Mouse (Mus musculus) adrenal gland, adult 8-10 months (tissue): ENCODE measurements at regions not wholly inside any gene's neighbourhood (a gene's known extent, or its start where the extent isn't known, plus 50 kb on each side); places are given as distances from the start of the nearest gene placed in this dataset.

Experiments used
- DNase-seq: peaks from one replicate; pipeline ENCODE4 v3.0.0; 2022

DNA sequence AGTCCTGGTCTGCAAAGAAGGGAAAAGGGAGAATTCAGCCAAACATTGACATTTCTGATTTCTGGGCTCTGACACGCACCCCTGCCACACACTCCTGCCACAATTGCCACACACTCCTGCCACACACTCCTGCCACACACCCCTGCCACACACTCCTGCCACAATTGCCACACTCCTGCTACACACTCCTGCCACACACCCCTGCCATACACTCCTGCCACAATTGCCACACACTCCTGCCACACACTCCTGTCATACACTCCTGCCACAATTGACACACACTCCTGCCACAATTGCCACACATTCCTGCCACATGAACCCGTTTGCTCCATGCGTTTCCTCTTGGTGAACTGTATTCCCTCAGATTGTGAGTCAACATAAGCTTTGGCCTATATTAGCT, 130.0 kb upstream of the Gm9833 start:
- DNase-seq, result no peak

DNA sequence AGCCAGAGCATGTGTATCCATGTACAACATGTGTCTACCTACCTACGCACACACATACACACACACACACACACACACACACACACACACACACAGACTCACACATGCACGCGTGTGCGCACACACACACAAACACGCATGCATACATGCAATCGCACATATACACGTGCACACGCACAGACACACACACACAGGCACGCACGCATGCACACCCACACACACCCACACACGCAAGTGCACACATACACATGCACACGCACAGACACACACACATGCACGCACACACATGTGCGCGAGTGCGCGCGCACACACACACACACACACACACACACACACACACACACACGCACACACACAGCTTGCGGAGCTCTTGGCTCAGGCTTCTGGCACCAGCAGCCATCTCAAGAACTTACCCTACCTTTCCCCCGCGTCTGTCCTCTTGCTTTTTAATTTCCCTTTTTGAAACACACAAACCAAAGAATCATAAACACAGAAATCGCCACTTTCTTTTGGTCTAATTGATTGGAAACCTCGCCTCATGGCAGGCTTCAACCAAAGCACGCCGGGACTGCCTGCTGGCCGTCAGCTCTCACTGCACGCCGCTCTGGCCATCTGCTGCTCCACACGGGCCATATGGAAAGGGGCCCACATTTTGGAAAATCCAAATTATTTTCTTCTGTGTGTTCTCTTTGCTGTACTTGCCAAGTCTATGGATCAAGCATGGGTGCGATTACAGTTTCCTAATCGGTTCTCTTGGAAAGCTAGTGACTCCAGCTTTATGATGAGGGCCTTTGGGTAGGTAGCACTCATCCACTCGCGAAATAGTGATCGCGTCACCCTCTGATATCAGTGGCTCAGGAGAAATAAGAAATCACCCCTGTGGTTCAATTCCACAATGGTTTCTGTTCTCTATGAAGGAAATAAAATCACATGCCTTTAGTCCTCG, 127.9 kb upstream of the Gm9833 start:
- DNase-seq, result no peak

DNA sequence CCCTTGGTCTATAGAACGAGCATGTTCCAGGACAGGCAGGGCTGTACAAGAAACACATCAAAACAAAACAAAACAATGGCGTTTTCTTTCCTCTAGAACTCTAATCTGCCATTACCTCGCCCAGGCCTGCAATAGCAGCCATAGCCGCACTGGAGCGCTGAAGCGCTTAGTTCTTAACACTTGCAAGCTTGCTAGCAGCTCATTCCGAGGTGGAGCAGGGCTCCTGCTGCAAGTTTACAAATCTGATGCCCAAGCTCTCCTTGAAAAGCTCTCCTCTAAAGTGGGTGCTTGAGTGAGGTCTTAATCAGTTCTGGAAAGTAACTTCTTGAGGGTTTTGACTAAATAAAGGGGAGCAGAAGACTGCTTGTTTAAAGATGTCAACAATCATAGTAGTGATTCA, 127.2 kb upstream of the Gm9833 start:
- DNase-seq, result no peak
